Mouse (Mus musculus): Measurements from ENCODE around the gene Rbp7. TPM values are rescaled to one million over a fixed set of nuclear protein-coding genes. Genes with fewer than 3 reads are reported as not detected.
A peak's percentile ranks its signal among the peaks of the same experiment; 100 is the strongest.
"Not testable (repeated sequence)": the region's sequence is repeated elsewhere in the genome, so short reads cannot be mapped to it uniquely, and the experiment has no call there.

The Rbp7 gene
- total RNA-seq, 4 experiments from 2014 or later: not detected

DNA sequence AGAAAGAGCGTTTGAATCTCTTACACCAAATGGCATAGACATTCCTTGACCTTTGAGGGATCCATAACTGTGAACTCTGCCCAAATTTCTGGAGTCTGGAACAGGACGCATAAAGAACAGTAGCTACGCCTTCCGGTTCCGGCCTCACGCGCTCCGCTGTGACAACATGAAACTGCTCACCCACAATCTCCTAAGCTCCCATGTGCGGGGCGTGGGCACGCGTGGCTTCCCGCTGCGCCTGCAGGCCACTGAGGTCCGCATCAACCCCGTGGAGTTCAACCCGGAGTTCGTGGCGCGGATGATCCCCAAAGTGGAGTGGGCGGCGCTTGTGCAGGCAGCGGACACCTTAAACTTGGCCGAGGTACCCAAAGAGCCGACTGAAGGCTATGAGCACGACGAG lies 2.4 kb upstream of the Rbp7 start:
- DNase-seq (ENCODE audit: low spot score in 2 of 2): not testable (repeated sequence)

DNA sequence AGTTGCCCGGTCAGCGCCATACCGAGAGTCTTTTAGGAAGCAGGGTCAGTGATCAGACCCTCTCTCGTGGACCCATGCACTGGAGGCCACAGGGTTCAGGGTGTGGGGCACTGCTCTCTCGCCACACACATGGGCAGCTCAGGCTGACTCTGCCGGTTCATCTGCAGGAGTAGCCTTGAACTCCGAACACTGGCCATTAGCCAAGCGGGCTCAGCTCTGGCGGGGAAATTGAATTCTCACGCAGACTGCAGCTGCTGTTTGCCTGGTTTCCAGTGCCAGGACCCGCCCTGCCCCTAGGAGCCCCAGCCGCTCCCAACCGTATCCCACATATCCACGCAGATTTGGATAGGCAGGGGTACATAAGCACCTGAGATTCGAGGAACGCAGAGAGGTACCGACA lies 515 bp downstream of the Rbp7 start:
- no peak for DNase-seq (ENCODE audit: low spot score in 2 of 2)

DNA sequence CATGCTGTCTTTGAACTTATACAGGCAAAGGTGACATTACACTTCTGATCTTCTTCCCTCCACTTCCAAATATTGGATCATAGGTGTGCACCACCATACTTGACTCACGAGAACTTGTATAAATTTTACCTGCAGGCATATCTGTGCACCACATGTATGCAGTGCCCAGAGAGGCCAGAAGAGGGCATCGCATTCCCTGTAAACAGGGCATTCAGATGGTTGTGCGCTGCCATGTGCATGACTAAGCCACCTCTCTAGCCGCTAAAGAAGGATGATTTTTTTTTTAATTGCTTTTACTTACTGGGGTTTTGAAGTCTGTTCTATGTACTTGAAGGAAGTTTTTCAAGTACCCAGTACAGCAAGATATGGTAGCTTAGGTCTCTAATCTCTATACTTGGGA lies 1.1 kb downstream of the Rbp7 start:
- DNase-seq (ENCODE audit: low spot score in 2 of 2): no peak

GRCm38 (mm10) chr4:149450636-149451035 lies 4.1 kb downstream of the Rbp7 start:
- DNase-seq (ENCODE audit: low spot score in 2 of 2): no peak

GRCm38 (mm10) chr4:149446309-149446708 lies 8.5 kb downstream of the Rbp7 start:
- DNase-seq (ENCODE audit: low spot score in 2 of 2): no peak

DNA sequence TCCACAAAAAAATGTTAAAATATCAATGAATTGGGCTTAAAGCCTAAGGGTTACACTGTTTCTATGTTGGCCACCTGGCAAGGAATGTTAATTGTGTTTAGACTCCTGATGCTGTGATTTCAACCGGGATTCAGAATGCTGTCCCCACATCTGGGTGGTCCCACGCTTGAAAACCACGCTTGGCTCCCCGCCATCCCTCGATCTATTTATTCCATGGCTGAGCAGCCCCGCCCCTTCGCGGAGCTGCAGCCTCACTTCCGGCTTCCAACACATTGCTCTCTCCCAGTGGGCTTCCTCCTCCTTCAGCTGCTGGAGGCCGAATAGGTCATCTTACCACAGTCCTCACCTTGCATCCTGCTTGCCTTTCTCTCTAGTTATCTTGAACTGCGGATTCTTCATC lies 8.9 kb downstream of the Rbp7 start:
- no peak for DNase-seq (ENCODE audit: low spot score in 2 of 2)

GRCm38 (mm10) chr4:149444964-149445701 lies 9.6 kb downstream of the Rbp7 start:
- peak; percentile 82 to 83 for DNase-seq (ENCODE audit: low spot score in 2 of 2)

DNA sequence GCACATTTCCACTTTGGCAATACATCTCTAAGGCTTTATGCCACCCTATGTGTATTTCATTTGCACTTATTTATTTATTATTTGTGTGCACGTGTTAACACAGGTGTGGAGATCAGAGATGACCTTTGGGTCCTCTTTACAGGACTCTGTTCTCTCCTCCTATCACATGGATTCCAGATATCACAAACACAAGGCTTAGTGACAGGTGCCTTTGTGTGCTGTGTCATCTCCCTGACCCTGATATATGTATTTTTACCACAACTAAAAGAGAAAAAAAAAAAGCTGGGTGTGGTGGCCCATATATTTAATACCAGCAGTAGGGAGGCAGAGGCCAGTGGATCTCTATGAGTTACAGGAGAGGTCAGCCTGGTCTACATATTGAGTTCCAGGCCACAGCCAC lies 10.3 kb downstream of the Rbp7 start:
- no peak for DNase-seq (ENCODE audit: low spot score in 2 of 2)

DNA sequence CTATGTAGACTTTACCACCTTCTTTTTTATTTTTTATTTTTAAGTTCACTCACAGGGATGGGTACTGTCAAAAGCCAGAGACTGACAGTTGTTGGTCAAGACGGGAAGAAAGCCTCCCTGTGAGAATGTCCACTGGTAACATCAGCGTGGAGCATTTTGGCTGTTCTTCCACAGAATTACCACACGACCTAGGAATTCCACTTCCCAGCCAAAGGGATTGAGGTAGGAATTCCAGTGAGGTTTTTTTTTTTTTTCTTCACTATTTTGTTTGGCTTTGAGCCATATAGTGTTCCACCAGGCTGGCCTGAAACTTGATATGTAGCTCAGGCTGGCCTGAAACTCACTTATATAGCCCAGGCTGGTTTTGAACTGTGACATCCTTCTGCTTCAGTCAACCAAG lies 12.3 kb downstream of the Rbp7 start:
- DNase-seq (ENCODE audit: low spot score in 2 of 2): no peak

DNA sequence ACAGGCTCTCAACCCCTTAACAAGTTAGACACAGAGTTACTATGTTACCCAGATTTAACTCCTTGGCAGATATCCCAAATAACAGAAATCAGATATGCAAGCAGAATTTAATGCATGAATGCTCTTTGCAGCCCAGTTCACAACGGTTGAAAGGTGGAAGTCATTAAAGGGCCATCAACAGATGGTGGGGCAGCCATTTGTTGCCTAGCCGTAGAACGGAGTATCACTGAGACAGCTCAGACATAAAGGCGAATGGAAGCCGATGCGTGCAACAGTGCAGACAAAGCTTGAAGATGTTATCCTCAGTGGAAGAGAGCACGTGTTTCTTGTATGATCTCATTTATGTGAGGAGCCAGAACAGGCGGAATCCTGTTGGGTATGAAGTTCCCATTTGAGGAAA lies 14.2 kb downstream of the Rbp7 start:
- DNase-seq (ENCODE audit: low spot score in 2 of 2): no peak

GRCm38 (mm10) chr4:149431887-149432286 lies 22.9 kb downstream of the Rbp7 start:
- DNase-seq (ENCODE audit: low spot score in 2 of 2): not testable (repeated sequence)

GRCm38 (mm10) chr4:149429592-149429991 lies 25.2 kb downstream of the Rbp7 start:
- DNase-seq (ENCODE audit: low spot score in 2 of 2): no peak

GRCm38 (mm10) chr4:149426325-149427199 lies 28.2 kb downstream of the Rbp7 start, which contains the start of gene Ube4b:
Ube4b (minus strand) TSS chr4:149426749.
- DNase-seq (ENCODE audit: low spot score in 2 of 2): peak; percentile 95 to 97

GRCm38 (mm10) chr4:149425801-149426292 lies 28.9 kb downstream of the Rbp7 start:
- peak in 1 of 2 experiments; percentile 30 for DNase-seq (ENCODE audit: low spot score in 2 of 2)

GRCm38 (mm10) chr4:149424755-149425154 lies 30.0 kb downstream of the Rbp7 start:
- DNase-seq (ENCODE audit: low spot score in 2 of 2): no peak

DNA sequence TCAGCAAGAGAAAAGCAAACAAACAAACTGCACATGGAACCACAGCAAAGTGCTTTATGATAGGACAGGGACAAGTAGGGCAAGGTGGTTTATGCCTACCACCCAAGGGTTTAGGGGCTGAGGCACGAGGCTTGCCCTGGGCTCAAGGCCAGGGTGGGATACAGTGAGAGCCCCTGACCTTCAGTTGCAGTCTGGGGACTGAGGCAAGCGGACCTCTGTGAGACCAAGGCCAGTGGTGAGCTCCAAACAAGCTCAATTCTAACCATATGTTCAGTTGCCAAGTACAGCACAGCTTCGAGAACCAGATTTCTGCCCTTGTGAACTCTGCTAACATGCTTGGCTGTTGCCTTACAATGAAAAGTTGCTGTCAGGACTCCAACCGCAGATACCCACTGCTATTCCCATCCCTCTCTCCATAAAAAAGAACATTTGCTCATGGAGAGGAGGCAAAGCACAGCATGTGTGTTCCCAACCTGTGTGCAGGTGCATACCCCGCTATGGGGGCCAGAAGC lies 36.9 kb downstream of the Rbp7 start:
- DNase-seq (ENCODE audit: low spot score in 2 of 2): no peak

GRCm38 (mm10) chr4:149416986-149417385 lies 37.8 kb downstream of the Rbp7 start:
- no peak for DNase-seq (ENCODE audit: low spot score in 2 of 2)

- no peak for DNase-seq (ENCODE audit: low spot score in 2 of 2)
Measured at GRCm38 (mm10) chr4:149416417-149416816, 38.4 kb downstream of the Rbp7 start.

DNA sequence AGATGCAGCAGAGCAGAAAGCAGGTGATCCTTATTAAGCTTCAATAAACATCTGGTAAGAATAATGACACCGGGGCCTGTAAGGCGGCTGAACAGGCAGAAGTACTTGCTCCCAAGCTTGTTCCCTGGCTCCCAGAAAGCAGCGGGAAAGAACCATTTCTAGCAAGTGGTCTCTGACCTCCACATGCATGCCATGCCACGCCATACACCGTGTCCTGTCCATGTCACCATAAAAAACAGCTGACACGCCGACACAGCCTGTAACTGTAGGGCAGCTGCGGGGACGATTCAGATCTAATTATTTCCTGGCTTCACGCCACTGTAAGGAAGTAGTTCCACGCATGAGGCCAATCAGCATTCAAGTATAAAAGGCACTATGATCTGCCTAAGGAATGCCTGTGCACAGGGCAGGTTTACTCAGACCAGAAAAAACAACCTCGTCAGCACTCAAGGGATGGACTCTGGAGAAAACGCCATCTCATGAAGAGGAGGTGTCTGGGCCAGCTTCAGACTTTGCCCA lies 39.1 kb downstream of the Rbp7 start:
- no peak for DNase-seq (ENCODE audit: low spot score in 2 of 2)

- no peak for DNase-seq (ENCODE audit: low spot score in 2 of 2)
Measured at GRCm38 (mm10) chr4:149414259-149414658, 40.5 kb downstream of the Rbp7 start.

DNA sequence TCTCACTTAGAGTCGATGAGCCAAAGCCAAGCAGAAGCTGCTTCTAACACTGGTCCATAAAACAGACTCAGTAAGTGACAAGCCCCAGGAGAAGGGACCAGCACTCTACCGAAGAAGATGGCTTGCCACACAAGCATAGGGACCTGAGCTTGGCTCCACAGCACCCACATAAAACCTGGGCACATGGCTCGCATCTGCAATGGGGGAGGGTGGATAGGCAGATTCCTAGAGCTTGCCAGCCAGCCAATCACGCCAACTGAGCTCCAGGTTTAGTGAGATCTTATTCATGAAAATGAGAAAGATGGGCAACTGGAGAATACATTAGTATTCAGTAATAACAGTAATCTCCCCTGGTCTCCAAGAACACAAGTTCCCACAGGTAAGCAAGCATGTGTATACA lies 45.0 kb downstream of the Rbp7 start:
- no peak for DNase-seq (ENCODE audit: low spot score in 2 of 2)

GRCm38 (mm10) chr4:149408331-149408730 lies 46.4 kb downstream of the Rbp7 start:
- DNase-seq (ENCODE audit: low spot score in 2 of 2): no peak
